Mouse (Mus musculus) CH12.LX (cell line): ENCODE results near the gene Fbf1.

Source experiments
- CTCF ChIP-seq, 2 experiments: IDR thresholded peaks in 1 of 2; conservative IDR thresholded peaks in 1 of 2; 2 replicates each; pipeline ENCODE4 v1.5.1; 2011 to 2012; ENCODE audit warnings: low read depth in 2 of 2, low read length in 2 of 2, improper control_type of control experiment in 1 of 2, inconsistent platforms in 1 of 2, mild to moderate bottlenecking in 1 of 2, moderate library complexity in 1 of 2
- IRF4 ChIP-seq: IDR thresholded peaks from 2 replicates; pipeline ENCODE4 v1.6.1; 2014; ENCODE audit warnings: low read depth, mild to moderate bottlenecking, inconsistent platforms, low read length, improper control_type of control experiment
- MAFK ChIP-seq: IDR thresholded peaks from 2 replicates; pipeline ENCODE4 v1.6.1; 2011; ENCODE audit warnings: low read length, improper control_type of control experiment; ENCODE audit not compliant: insufficient replicate concordance
- MEF2A ChIP-seq: IDR thresholded peaks from 2 replicates; pipeline ENCODE4 v1.6.1; 2014; ENCODE audit warnings: low read depth, mild to moderate bottlenecking, inconsistent platforms, low read length, improper control_type of control experiment, borderline replicate concordance
- UBTF ChIP-seq: IDR thresholded peaks from 2 replicates; pipeline ENCODE4 v1.6.1; 2012; ENCODE audit warnings: low read depth, mild to moderate bottlenecking, inconsistent platforms, low read length, improper control_type of control experiment, moderate library complexity
- ZMIZ1 ChIP-seq: IDR thresholded peaks from 2 replicates; pipeline ENCODE4 v1.6.1; 2012; ENCODE audit warnings: low read depth, mild to moderate bottlenecking, inconsistent platforms, low read length, improper control_type of control experiment
- ZNF384 ChIP-seq: IDR thresholded peaks from 2 replicates; pipeline ENCODE4 v1.6.1; 2012; ENCODE audit warnings: low read depth, low read length, improper control_type of control experiment, inconsistent platforms

- TF ChIP-seq CTCF (conservative IDR thresholded peaks at IDR 0.05 in 1 of 2, IDR thresholded peaks at IDR 0.05 in 1 of 2; ENCODE audit: low read depth in 2 of 2, low read length in 2 of 2) = no peak
- TF ChIP-seq UBTF = no peak
- no peak for TF ChIP-seq MAFK
- no peak for TF ChIP-seq ZMIZ1
- TF ChIP-seq IRF4 = no peak
- no peak for TF ChIP-seq MEF2A
- no peak for TF ChIP-seq ZNF384
Measured at GRCm38 (mm10) chr11:116138096-116138467, 29.9 kb downstream of the Fbf1 start.
